Mouse (Mus musculus) cerebellum, adult 18-20 months (tissue): ENCODE data around the gene Dnm3.

Experiments
- DNase-seq, 2 experiments: peaks; one replicate each; pipeline ENCODE4 v3.0.0; 2021

Gene Dnm3

DNA sequence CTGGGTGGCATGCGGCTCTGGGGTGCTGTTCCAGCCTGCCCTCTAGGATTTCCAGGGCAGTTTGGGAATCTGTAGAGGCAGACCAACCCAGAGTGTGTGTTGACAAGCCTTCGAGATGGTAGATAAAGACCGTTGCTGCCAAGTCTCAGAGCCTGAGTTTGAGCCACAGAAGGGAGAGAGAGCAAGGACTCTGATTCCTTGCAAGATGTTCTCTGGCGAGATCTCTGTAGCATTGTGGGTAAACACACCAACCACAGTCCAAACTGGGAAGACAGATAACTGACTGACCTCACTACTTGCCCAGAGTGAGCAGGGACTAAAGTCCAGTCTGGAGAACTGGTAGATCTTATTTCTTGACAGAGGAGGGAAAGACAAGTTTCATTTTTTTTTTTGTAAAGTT lies 464.3 kb downstream of the Dnm3 start:
- no peak for DNase-seq

DNA sequence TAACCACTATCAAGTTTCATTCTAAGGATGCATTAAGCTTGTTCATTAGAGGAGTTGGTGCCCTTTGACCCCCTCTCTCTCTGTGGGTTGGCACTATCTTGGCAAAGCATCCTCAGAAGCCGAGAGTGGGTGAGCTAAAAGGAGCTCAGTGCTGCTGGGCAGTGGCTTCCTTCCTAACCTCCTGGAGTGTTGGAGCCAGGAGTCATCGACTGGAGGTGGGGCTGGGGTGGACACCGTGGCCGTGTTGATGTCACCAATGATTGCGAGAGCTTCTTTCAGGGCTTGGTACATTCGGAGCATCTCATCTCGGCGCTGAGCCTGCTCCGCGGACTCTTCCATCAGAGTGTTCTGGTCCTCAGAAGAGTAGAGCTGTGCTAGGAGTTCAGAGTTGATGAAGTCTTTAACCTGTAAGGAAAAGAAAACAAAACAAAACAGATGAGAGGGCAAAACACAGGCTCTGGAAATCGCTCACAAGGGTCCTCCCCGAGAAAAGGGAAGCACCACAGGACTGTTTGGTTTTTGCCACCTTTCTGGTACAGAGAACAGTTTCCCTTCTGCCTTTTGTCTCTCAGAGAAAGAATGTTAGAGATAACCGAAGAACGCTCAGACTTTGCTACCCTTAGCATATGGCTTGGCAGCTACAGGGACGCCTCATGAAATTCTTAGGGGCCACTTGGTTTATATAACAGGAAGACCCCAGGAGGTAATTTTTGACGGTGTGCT lies 466.1 kb downstream of the Dnm3 start:
- DNase-seq: no peak

DNA sequence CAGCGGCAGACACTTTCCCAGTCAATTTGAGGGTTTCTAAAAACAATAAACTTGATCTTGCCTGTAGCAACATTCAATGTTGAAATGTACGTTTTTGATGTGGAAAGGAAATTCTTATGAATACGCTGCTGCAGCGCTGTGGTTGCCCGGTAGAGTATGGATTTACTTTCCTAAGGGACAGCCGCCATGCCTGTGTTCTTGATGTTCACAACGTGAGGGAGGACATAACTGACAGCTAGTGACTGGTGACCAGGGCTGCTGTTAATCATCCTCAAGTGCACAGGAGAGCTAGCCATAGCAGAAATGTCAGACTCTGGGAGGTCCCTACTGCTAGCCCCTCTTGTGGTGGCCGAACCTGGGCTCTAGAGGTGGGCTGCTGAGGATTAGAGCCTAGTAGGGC lies 468.7 kb downstream of the Dnm3 start:
- DNase-seq: no peak

DNA sequence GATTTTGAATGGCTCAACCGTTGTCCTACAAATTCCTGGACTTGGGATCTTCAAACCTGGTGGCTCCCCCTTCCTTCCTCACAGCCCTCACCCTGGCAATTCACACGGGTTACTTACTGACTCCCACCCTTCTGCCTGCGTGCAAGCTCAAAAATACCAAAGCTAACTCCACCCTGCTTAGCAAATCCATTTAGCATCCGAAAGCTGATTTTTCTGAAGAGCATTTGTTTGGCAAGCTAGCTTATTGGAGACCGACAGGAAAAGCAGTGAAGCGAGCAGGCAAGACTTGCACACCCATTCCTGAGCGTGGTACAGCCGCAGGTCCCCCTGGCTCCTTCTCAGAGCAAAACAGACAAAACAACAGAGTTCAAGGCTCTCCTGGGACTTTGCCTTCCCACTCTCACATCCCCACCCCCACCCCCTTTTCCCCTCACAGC lies 469.2 kb downstream of the Dnm3 start:
- no peak for DNase-seq

DNA sequence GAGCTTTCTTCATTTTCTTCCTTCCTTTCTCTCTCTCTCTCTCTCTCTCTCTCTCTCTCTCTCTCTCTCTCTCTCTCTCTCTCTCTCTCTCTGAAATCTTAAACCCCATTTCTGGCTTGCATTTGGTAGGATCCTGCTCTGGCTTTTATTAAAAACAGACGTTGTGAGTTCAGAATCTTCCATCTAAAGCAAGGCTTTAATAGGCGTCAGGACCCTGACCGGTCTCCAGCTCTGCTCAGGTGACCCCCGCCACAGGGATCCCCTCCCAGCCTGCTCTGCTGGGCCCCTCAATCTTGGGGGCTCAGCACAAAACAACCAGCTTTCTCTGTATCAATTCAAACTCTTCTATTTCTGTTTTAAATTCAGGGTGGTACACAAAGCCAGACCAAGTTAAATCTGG lies 469.6 kb downstream of the Dnm3 start:
- DNase-seq: no peak

DNA sequence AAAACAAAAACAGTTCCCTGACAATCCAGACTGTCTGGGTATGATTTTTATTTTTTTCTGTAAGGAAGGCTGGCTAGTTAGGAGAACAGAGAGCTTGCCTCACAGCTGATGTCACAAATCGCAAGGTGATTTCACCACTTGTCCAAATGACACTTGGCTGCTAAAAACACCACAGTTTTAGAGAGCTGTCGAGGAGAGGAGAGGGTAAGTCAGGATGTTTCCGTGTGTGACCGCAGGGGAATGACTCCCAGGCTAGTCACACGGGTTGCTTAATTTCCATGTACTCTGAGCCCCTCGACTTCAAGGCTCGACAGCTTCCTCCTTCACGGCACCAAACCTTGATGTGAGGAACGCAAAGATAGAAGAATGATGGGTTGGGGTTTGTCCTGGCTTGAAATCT lies 471.7 kb downstream of the Dnm3 start:
- DNase-seq: no peak

DNA sequence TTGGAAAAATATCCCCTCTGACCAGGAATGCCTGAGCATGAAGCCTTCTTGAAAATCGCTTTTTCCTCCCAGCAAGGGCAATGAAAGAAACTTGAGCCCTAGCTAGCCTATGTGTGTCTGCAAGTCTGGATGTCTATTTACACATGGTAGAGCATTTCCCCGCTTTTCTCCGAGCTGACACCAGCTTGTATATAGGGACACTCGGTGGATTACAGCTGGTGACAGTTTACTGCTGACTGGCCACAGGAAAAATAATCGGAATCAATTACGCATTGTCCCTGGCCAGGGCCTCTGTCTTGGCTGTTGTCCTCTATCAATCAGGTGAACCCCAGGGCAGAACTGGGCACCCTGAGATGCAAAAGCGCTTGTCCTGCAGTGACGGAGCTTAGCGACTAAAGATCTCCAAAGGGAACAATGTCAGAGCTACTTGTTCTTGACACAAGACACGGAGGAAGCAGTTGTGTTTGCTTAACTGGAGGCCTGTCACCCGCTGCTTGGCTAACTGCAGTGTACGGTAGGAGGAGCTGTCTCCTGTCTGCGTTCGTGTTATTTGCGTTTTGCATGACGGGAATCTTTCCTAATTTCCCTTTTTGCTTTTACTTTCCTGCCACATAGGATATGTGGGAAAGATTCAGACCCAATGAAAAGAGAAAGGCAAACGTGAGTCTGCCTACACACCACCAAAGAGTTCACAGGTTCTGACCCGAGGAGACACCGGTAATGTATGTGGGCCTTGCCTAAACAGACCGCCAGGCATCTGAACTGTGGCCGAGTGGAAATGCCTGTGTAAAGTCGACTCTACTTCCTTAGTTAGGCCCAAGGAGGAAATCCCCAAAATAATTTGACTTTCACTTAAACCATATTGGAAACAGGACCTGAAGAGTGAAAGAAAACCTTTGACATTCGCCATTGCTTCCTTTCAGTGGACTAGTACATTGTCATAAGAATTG lies 472.7 kb downstream of the Dnm3 start:
- DNase-seq: no peak

DNA sequence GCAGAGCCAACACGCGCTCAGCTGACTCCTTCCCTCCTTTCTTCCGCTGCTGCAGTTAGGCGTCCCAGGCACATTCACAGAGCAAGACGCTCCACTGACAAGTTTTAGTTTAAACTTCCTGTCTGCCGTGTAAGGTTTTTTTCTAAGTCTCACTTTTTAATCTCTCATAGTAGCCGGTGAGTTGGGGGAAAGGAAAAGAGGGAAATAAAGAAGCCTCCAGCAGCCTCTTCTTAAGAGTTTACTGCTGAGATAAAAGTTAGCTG lies 473.4 kb downstream of the Dnm3 start:
- DNase-seq: no peak

DNA sequence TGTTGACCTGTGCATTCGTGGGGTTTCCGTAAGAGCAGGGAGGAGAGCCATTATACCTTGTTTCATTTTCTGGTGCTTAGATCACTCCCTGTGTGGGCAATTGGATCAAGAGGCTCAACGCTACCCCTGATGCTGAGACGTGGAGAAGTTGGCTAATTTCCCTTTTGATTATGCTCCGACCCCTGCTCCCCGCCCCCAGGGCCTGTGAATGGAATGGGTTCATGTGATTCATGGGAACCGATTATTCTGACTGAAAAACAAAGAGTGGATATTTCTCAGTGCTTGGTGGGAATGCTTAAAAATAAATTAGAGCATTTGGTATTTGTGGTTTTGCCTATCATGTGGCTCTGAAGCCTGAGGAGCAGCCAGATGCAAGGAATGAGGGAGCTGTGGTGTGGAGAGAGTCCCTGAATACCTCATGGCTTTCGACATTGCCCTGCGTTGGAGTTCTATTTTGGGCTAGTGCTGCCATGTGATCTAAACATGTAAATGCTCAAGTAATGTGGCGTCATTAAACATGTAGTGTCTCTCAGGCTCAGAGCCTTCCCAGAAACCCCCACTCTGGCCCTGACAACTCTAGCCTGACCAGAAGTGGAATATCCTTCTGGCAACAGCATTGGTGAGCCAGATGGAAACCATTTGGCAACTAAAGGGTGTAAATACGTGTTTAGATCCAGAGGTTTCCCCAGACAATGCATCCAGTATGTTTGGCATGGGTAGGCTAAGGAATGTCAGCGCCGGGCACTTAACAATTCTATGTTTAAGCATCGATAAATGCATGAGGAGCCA lies 473.9 kb downstream of the Dnm3 start:
- no peak for DNase-seq

DNA sequence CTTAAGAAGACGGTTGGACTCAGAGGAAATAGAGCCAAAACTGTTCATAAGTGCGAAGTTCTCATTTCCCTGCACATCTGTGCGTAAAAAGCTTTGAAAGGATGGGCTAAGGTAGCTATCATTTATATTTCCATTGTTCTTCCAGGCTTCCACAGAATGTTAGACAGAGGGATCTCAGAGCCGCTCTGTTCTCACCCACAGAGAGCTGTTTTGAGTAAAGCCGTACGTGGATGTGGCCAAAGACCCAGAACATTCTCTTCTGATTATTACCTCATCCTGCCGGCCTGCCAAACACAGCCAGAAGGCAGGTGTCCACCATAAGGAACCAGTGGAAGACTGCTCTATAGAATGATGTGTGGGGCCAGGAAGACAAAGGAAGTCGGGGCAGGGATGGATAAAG lies 476.5 kb downstream of the Dnm3 start:
- peak; percentile 50 to 54 for DNase-seq

DNA sequence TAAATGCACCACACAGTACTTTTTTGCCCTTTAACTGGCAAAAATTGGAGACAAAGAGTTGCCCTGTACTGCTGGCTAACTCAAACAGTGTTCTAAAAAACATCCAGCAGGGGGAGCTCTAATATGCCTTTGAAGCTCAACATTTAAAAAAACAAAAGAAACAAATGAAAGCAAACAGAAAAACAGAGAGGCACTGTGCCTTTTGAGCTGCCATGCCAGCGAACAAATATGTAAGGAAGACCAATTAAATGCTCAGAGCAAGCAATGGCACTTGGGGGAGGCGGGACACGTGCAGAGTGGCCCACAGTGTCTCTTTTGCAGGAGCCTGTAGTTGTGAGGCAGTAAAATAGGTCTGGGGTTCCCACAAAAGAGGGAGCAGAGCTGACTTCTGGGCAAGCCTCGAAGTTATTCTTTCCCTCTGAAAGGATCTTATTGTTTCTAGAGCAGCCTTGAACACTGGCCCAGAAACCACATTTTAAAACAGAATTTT lies 477.9 kb downstream of the Dnm3 start:
- peak; percentile 38 to 51 for DNase-seq

DNA sequence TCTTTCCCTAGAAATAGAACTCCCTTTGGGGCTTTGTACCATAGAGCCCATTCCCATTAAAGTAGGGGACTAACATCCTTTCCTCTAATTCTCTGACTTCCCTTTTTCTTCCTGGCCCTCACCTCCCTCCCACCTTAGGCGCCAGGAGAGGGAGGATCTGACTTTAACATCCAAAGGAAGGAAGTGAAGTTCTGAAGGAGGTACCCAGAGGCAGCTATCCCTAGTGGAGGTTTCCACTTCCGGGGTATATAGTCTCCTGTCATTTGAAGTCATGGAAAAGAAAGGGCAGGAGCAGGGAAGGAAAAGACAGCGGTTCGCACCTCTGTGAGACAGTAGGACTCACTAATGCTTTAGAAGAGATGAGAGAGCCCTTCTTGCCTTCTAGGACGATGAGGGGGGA lies 478.5 kb downstream of the Dnm3 start:
- DNase-seq: no peak

DNA sequence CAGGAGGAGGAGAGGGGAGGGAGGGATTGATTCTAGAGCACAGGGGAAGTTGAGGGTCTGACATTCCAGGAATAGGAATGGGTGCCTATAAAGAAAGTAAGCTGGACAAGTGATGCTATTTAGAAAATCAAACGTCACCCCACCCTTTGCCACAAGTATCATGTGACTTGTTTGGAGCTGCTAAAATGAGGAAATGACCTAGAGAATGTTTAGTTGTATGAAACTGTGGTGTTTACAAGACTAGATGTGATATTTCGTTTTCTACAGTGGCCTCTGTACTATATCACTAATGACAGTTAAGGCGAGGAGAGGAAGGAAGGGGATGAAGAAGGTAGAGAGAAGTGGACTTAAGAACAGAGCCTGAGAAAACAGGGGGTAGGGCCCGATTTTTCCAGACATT lies 479.1 kb downstream of the Dnm3 start:
- no peak for DNase-seq

DNA sequence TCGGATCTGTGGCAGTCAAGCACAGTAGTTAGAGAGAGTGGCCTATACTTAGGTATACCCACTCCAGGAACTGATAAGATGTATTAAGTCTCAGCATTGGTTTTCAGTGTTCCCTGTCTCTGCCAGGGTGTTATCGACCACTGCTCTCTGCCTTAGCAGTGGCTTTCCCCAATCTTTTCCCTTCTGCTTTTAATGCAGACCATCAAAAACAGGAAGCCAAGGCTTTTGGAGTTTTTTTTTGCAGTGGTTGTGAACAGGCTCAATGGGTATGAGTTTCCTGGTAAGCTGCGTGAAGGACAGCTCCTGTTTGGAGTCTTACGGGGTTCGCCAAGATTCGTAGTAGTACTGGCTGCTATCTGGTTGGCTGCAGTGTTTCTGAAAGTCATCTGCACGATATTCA lies 485.4 kb downstream of the Dnm3 start:
- DNase-seq: no peak

DNA sequence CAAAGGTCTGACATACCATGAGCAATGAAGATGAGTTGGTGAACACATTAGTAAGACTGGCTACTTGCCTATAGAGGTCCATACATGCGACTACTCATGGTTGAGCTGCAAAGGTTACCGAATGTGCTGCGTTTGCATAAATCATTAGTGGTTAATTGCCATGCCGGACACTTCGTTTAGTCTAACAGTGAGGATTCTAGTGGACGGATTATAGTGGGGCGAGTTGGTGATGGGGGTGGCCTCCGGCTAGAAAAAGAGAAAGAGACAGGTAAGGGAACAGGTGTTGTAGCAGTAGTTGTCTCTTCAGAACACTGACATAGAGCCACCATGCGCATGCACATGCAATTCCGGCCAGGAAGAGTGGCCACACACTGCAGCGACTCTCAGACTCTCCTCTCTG lies 486.0 kb downstream of the Dnm3 start:
- DNase-seq: no peak

DNA sequence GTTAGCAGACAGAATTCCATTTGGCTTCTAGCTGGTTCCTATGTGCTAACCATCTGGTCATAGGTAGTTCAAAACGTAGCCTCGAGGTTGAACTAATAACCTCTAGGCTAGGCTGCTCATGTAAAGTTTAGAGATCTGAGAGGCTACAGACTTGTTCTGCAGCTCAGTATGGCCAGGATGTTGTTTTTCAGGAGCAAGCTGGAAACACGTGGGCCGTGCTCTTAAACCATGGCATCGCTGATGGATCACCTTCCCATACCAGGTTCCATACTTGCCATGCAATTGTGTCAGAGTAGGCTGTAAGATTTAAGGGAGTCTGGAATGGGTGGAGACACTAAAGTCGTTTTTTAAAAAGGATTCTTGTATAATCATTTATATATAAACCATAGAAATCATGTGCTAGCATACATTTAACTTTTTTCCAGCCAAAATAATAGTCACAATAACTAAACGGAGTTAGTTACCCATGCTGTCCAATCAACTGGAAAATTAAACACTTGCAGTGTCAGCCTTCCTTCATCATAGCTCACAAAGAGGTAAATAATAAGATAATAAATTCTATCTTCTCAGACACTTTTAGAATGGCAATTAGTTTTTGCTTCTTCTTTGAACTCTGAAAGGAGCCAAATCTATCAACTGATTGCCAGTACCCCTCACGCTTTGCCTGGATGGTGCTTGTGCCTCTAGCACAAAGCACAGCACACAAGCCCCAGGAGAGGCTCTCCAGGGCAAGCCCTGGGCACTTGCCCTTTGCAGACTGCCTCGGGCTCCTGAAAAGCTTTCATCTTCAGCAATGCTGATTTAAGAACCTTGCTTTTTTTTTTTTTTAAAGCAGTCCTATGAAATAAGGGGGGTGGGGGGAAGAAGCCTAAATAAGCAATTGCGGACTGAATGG lies 486.9 kb downstream of the Dnm3 start:
- DNase-seq: no peak

DNA sequence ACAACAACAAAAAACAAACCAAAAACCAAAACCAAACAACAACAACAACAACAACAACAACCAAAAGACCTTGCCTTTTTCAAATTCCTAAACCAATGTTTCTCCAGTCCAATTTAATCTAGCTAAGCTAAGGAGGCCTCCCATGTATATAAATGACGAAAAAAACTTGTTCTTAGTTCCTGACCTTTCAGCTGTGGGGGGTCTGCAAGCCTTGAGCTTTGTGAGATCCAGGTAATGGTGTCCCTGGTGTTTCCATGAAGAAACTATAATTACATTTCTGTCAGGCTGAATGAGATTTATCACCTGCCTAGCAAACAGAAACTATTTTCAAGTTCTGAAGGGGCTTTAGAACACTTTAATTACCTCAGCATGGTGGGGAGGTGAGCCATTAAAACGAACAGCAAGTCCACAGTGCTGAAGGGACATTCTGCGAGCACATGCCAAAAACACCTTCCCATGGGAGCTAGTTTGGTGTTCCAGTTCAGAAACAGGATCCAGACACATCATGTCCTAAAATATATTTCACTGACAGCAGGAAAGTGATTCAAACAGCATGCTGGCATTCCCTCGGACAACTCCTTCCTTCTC lies 493.8 kb downstream of the Dnm3 start:
- DNase-seq: no peak

DNA sequence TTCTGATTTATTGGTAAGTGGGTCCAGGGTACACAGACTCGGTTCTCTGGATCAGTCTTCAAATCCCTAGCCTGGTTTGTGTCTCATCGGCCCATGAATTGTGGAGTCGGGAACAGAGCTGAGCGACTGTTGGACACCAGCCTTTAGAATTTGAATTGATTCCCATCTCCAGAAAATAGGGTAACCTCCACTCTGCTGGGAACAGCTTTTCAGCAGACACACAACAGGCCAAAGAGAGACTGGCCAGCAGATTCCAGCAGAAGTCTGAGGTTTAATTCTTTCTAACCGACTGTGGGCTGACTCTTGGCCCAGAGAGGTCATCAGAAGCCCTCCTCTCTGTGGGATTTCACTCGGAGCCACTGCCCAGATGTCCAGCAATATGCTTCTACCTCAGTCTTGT lies 494.4 kb downstream of the Dnm3 start:
- peak in 1 of 2 experiments; percentile 21 for DNase-seq

DNA sequence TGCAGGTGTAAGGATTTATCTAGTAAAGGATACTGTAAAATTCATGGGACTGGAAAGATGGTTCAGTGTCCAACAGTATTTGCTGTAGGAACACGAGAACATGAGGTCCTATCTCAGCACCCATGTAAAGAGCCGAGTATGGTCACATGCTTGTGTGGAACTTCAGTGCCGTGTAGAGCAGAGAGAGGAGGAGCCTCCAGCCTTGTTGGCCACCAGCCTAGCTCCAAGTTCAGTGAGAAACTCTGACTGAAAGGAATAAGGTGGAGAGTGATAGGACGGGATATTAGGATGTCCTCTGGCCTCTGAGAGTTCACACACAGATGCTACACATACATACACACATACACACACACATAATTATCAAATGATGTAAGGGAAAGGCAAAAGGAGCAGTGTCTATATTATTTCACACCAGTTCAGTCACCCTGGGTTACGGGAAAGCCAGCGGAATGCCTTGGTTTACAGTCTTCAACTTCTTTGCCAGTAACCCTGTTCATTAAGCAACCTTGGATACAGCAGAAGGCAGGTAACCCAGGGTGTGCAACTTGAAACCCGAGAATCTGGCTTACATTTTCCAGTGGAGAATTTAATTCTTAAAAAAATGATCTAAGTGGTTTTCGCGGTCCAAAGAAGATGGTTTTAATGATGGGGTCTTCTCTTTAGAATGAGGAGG lies 497.1 kb downstream of the Dnm3 start:
- DNase-seq: no peak

DNA sequence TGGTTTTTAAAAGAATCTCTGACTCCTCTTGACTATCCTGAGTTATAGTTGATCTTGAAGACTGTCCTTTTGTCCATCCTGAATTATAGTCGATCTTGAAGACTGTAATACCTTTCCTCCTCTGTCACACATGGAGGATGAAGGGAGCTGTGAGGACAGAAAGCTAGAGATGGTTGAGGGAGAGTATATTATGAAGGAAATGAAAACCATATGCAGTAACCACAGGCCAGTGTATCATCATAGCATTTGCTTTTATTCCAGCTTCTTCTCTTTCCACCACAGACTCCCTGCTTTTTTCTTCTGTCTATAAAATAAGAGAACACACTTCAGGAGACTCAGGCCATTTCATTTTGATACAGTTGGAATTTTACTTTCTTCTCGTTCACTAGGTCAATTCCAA lies 497.8 kb downstream of the Dnm3 start:
- no peak for DNase-seq

DNA sequence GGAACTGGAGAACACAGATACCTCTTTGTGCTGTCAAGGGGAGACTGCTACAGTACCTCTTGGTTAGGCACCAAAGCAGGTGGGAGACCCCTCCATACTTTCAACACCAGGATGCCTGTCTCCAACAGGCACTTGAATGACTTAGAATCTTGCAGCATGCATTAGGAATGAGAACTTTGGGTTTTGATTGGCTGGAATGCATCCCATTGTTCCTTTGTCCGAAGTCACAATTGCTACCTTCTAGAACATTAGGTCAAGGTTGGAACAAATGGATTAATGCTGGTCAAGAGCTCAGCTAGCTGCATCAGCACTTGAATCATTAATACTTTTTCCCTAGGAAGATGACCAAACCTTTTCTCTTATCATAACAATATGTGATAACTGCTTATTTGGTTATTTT lies 498.3 kb downstream of the Dnm3 start, which contains the start of gene 4930558K02Rik:
Gene 4930558K02Rik, minus strand, starts transcription at position 101 of the 400 bp plus-strand sequence.
- DNase-seq: no peak
